Mouse (Mus musculus) embryo, embryonic 11 days (tissue): ENCODE results near the gene Bicd2.
"Not testable (repeated sequence)": the region's sequence is repeated elsewhere in the genome, so short reads cannot be mapped to it uniquely, and the experiment has no call there.

Experiments used
- DNase-seq: peaks from one replicate; pipeline ENCODE4 v3.0.0-alpha.2; 2015

Gene Bicd2

GRCm38 (mm10) chr13:49360906-49361406 is 19.6 kb downstream of the Bicd2 start:
- DNase-seq = no peak

- DNase-seq = no peak
These were observed 21.0 kb downstream of the Bicd2 start for GRCm38 (mm10) chr13:49362364-49362763.

GRCm38 (mm10) chr13:49362804-49363203 is 21.4 kb downstream of the Bicd2 start:
- DNase-seq = no peak

GRCm38 (mm10) chr13:49364716-49365115 is 23.3 kb downstream of the Bicd2 start:
- no peak for DNase-seq

- DNase-seq = no peak
These were observed 26.5 kb downstream of the Bicd2 start for GRCm38 (mm10) chr13:49367657-49368440.

GRCm38 (mm10) chr13:49369404-49369803 is 28.0 kb downstream of the Bicd2 start:
- no peak for DNase-seq

- not testable (repeated sequence) for DNase-seq
These were observed 28.8 kb downstream of the Bicd2 start for GRCm38 (mm10) chr13:49370216-49370615.

- DNase-seq = not testable (repeated sequence)
These were observed 29.5 kb downstream of the Bicd2 start for GRCm38 (mm10) chr13:49370916-49371315.

- peak; percentile 71 for DNase-seq
These were observed 30.1 kb downstream of the Bicd2 start for GRCm38 (mm10) chr13:49371428-49371899.

GRCm38 (mm10) chr13:49372370-49373060 is 31.1 kb downstream of the Bicd2 start:
- no peak for DNase-seq

GRCm38 (mm10) chr13:49374304-49374703 is 32.9 kb downstream of the Bicd2 start:
- DNase-seq = no peak

GRCm38 (mm10) chr13:49374730-49375129 is 33.3 kb downstream of the Bicd2 start:
- DNase-seq = no peak

GRCm38 (mm10) chr13:49377608-49378007 is 36.2 kb downstream of the Bicd2 start:
- DNase-seq = no peak

- DNase-seq = no peak
These were observed 37.9 kb downstream of the Bicd2 start for GRCm38 (mm10) chr13:49379301-49379700.

- peak; percentile 81 for DNase-seq
These were observed 39.8 kb downstream of the Bicd2 start for GRCm38 (mm10) chr13:49381230-49381629.

- no peak for DNase-seq
These were observed 41.6 kb downstream of the Bicd2 start for GRCm38 (mm10) chr13:49382997-49383396.

GRCm38 (mm10) chr13:49384751-49385463 is 43.5 kb downstream of the Bicd2 start:
- no peak for DNase-seq

GRCm38 (mm10) chr13:49391374-49391773 is 50.0 kb downstream of the Bicd2 start:
- no peak for DNase-seq

- DNase-seq = no peak
These were observed 52.2 kb downstream of the Bicd2 start for GRCm38 (mm10) chr13:49393579-49393978.

GRCm38 (mm10) chr13:49394886-49395447 is 53.6 kb downstream of the Bicd2 start:
- DNase-seq = no peak

GRCm38 (mm10) chr13:49396798-49397197 is 55.4 kb downstream of the Bicd2 start:
- DNase-seq = no peak

- DNase-seq = no peak
These were observed 56.8 kb downstream of the Bicd2 start for GRCm38 (mm10) chr13:49398191-49398590.

- peak; percentile 50 for DNase-seq
These were observed 58.8 kb downstream of the Bicd2 start for GRCm38 (mm10) chr13:49400139-49400538.
